Comparison of ENCODE assay signal across 10 mouse cellular contexts in the genomic region with DNA sequence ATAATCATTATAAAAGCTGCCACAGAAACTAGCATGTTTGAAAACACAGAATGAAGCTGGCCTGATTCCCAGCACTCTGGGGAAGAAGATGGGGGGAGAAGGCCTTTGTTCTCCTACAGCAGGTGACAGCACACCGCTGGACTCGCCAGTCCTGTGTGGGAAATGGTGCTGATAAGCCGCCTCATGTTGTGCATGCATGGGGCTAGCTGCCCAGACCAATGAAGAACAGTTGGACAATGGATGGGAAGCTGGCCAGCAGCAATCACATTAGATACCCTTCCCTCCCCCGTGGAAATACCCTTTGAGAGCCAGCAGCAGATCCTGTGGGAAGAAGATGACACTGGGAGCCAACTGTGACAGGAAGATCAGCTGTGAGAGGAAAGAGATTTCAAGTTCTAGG.
DNase-seq lines count a peak whose midpoint lies in the region; ATAC-seq and TF ChIP-seq lines count a peak whose summit lies in the region.
"Had no signal": no experiment of that assay in that cellular context is flagged by ENCODE, and none has a peak within 500 bp of the region (broad histone marks: within the 10 kb centered on the region; RNA-seq: fewer than 3 reads in every experiment).

No protein-coding gene starts in this region.

- no peak for TF ChIP-seq POLR2A in lung, adult 2 months (IDR thresholded peaks at IDR 0.05; ENCODE audit: borderline replicate concordance, extremely low read depth, low read depth, low read length)

- no peaks in the 10 kb centered on the region for H3K9me3 ChIP-seq in intestine, embryonic 15.5 days
- no peaks in the 10 kb centered on the region for H3K9me3 ChIP-seq in intestine, postnatal 0 days (ENCODE audit: control insufficient read depth)
- 0 out of 2 replicates have a peak, but pooled peaks cover 2% of the 10 kb centered on the region for H3K9me3 ChIP-seq in heart, embryonic 11.5 days (replicated peaks; ENCODE audit: control insufficient read depth, low read length)

- H3K27ac ChIP-seq in intestine, embryonic 15.5 days = no peak overlapping the region
- no peak overlapping the region for H3K27ac ChIP-seq in intestine, postnatal 0 days (ENCODE audit: low read depth, low read length)
- H3K27ac ChIP-seq in heart, embryonic 11.5 days (ENCODE audit: low read depth, low read length) = no peak overlapping the region
- H3K27ac ChIP-seq: embryonic facial prominence, embryonic 15.5 days; limb, embryonic 13.5 days had no signal

- 58% methylated on average over 4 of the region's 4 CpGs for WGBS in intestine, embryonic 15.5 days
- 48% methylated on average over 4 of the region's 4 CpGs for WGBS in intestine, postnatal 0 days
- 31% methylated on average over 4 of the region's 4 CpGs for WGBS in heart, embryonic 11.5 days (ENCODE audit: insufficient replicate concordance)
- WGBS in lung, adult 2 months = 27% methylated on average over 4 of the region's 4 CpGs

- no peak overlapping the region for H3K9ac ChIP-seq in intestine, embryonic 15.5 days
- H3K9ac ChIP-seq in intestine, postnatal 0 days (ENCODE audit: low read depth, low read length) = no peak overlapping the region
- no peak overlapping the region for H3K9ac ChIP-seq in heart, embryonic 11.5 days (ENCODE audit: low read depth, low read length)
- H3K9ac ChIP-seq: embryonic facial prominence, embryonic 15.5 days; limb, embryonic 13.5 days had no signal

- H3K4me2 ChIP-seq in intestine, embryonic 15.5 days (replicated peaks) = no peak overlapping the region
- no peak overlapping the region for H3K4me2 ChIP-seq in intestine, postnatal 0 days (replicated peaks; ENCODE audit: low read depth)
- H3K4me2 ChIP-seq in heart, embryonic 11.5 days = peak overlapping the region; percentile 11; the same call in 1 of the 2 replicates
- H3K4me2 ChIP-seq: embryonic facial prominence, embryonic 15.5 days; limb, embryonic 13.5 days had no signal

- TF ChIP-seq CTCF in intestine, postnatal 0 days (IDR thresholded peaks at IDR 0.05; ENCODE audit: low read depth) = no peak
- no peak for TF ChIP-seq CTCF in lung, adult 2 months (IDR thresholded peaks at IDR 0.05; ENCODE audit: insufficient read depth, low read length)

- ATAC-seq in intestine, embryonic 15.5 days = peak; percentile 56; the same call in 1 of the 2 replicates
- ATAC-seq in intestine, postnatal 0 days = no peak
- 0 out of 2 replicates have a peak, but pooled peaks have one; percentile 11 for ATAC-seq in heart, embryonic 11.5 days (replicated peaks; ENCODE audit: insufficient number of reproducible peaks, low FRiP score, low TSS enrichment)
- ATAC-seq in CD4-positive, CD25-positive, alpha-beta regulatory T cell, adult 4 months = no peak

- H3K4me3 ChIP-seq in intestine, embryonic 15.5 days (replicated peaks) = no peak overlapping the region
- H3K4me3 ChIP-seq in intestine, postnatal 0 days (ENCODE audit: low read depth, low read length) = no peak overlapping the region
- no peak overlapping the region for H3K4me3 ChIP-seq in heart, embryonic 11.5 days (ENCODE audit: low read depth, low read length)
- H3K4me3 ChIP-seq in lung, adult 2 months (replicated peaks; ENCODE audit: extremely low read depth, low read depth, low read length) = no peak overlapping the region
- H3K4me3 ChIP-seq: embryonic facial prominence, embryonic 15.5 days; limb, embryonic 13.5 days had no signal

- no peaks in the 10 kb centered on the region for H3K36me3 ChIP-seq in intestine, embryonic 15.5 days
- H3K36me3 ChIP-seq in intestine, postnatal 0 days (ENCODE audit: control insufficient read depth, insufficient read depth) = no peaks in the 10 kb centered on the region
- H3K36me3 ChIP-seq in heart, embryonic 11.5 days (ENCODE audit: control insufficient read depth, insufficient read depth, low read length) = no peaks in the 10 kb centered on the region
- H3K36me3 ChIP-seq: embryonic facial prominence, embryonic 15.5 days; limb, embryonic 13.5 days had no signal

- peak; percentile 12 for DNase-seq in adrenal gland, postnatal 25 days
- peak; percentile 12 for DNase-seq in lung, adult 2 months
- no peak for DNase-seq in frontal cortex, postnatal 10 days (ENCODE audit: low spot score in 2 of 2)
- DNase-seq: thymus, adult 2 months had no signal

- H3K27me3 ChIP-seq in intestine, embryonic 15.5 days (replicated peaks) = no peaks in the 10 kb centered on the region
- 0 out of 2 replicates have a peak, but pooled peaks cover 3% of the 10 kb centered on the region for H3K27me3 ChIP-seq in intestine, postnatal 0 days (replicated peaks; ENCODE audit: control insufficient read depth, insufficient read depth, low read length)
- no peaks in the 10 kb centered on the region for H3K27me3 ChIP-seq in heart, embryonic 11.5 days (ENCODE audit: control insufficient read depth, insufficient read depth, low read length)
- H3K27me3 ChIP-seq: embryonic facial prominence, embryonic 15.5 days; limb, embryonic 13.5 days had no signal

- H3K4me1 ChIP-seq in intestine, embryonic 15.5 days (replicated peaks) = peaks cover 8% of the 10 kb centered on the region; the same call in 1 of the 2 replicates
- H3K4me1 ChIP-seq in intestine, postnatal 0 days (replicated peaks; ENCODE audit: control insufficient read depth, insufficient read depth, low read length) = no peaks in the 10 kb centered on the region; the same call in 1 of the 2 replicates
- H3K4me1 ChIP-seq in heart, embryonic 11.5 days (ENCODE audit: control insufficient read depth, insufficient read depth, low read length) = peaks cover 21% of the 10 kb centered on the region
- no peaks in the 10 kb centered on the region for H3K4me1 ChIP-seq in lung, adult 2 months (ENCODE audit: control insufficient read depth, insufficient read depth, low read length)
- H3K4me1 ChIP-seq: embryonic facial prominence, embryonic 15.5 days had no signal

Comparison
In these comparisons a context has a peak if more than half of its experiments do, and no peak if none do; other contexts are left out.
1. ATAC-seq: peak in intestine, embryonic 15.5 days (single experiment) and heart, embryonic 11.5 days (single experiment); none in intestine, postnatal 0 days (single experiment) and CD4-positive, CD25-positive, alpha-beta regulatory T cell, adult 4 months (single experiment).
2. DNase-seq: peak in adrenal gland, postnatal 25 days (single experiment) and lung, adult 2 months (single experiment); none in frontal cortex, postnatal 10 days (0 of 2).